Mouse (Mus musculus) frontal cortex, postnatal 14 days (tissue): ENCODE measurements around the gene Zkscan1.
"Not testable (repeated sequence)": the region's sequence is repeated elsewhere in the genome, so short reads cannot be mapped to it uniquely, and the experiment has no call there.

ENCODE experiments used
- DNase-seq, 2 experiments: peaks; one replicate each; pipeline ENCODE4 v3.0.0; 2022; ENCODE audit warnings: low spot score in 2 of 2

The Zkscan1 gene

GRCm38 (mm10) chr5:138084996-138085395, at the start of gene Zkscan1:
Gene Zkscan1, plus strand, starts transcription at chr5:138085084.
- DNase-seq: peak; percentile 55 to 62

GRCm38 (mm10) chr5:138052894-138053293, 32.0 kb upstream of the Zkscan1 start, which contains the start of gene Smok3c:
Gene Smok3c, plus strand, starts transcription at chr5:138053194.
- not testable (repeated sequence) for DNase-seq

- no peak for DNase-seq
Measured at GRCm38 (mm10) chr5:138073803-138074202, 11.1 kb upstream of the Zkscan1 start.

GRCm38 (mm10) chr5:138075684-138076083, 9.2 kb upstream of the Zkscan1 start:
- no peak for DNase-seq

DNA sequence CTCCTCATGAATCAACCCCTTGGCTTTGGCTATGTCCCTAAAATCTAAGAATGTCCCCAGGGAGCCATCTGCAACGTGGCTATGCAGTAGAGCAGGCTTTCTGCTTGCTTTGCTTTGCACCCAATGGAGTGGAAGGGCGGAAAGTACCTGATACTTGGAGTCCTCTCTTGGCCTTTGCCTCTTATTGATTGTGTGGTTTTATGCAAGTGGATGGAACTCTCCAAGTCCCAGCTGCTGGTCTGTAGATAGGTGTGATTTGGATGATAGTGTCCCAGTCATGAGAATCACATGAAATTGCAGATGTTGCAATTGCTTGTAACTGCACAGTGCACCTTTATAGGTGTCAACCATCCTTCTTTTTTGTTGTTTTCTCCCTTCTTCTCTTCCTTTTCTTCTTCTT, 8.7 kb upstream of the Zkscan1 start:
- no peak for DNase-seq

- DNase-seq: no peak
Measured at GRCm38 (mm10) chr5:138080456-138080855, 4.4 kb upstream of the Zkscan1 start.

DNA sequence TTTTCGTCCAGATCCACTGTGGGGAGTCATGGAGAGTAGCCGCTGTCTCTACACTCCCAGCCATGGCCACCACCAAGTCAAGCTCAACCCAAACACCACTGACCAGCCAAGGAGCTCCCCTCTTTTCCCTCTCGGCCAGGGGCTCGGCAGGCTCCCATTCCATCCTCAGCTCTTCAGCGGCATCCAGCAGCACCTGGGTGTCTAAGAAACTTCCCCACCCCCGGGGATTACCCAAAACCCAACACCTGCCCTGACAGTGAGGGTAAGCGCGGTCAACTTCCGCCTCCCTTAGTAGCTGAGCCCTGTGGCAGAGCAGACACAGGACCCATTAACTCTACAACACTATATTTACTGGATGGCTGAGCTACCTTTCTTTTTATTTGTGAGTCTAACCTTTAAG, 3.4 kb upstream of the Zkscan1 start:
- no peak for DNase-seq

DNA sequence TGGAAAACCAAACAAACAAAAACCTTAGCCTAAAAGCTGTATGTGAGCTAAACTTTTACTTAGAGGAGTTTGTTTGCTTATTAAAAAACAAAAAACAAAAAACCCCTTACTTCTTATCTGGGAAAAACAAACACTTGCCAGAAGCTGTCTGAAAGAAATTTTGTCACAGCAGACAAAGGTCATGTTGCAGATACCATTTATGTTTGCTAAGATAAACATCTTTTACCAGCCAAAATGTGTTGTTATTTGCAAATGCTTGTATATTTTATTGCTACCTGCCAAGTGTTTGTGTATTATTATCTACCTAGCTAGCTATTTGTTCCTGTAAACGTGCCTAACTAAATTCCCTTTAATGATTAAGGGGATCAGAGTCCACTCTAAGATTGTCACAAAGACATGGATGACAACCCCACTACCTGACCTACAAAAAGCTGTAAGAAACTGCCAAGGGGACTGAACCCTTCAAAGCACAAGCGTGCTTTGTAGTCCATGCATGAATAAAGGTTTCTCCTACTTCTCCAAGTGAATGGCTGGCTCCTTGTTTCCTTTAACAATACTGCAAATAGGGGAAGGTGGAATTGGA, 1.5 kb upstream of the Zkscan1 start:
- no peak for DNase-seq

- DNase-seq: no peak
Measured at GRCm38 (mm10) chr5:138083936-138084335, 948 bp upstream of the Zkscan1 start.

DNA sequence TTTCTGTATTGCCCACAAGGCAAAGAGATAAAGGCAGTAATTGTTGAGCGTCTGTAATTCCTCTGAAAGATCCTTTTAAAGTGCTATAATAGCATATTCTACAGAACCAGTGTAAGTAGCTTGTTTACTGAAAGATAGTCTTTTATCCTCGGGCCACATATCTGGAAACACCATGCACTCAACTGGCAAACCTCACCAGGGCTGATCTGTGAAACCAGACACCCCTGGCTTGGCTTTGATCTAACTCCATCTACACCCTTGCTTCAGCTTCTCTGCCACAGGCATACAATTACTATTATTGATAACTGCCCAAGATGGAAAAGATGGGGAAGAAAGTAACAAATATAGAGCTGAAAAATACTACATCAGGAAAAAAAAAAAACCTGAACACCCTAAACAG, 377 bp upstream of the Zkscan1 start:
- DNase-seq: no peak

DNA sequence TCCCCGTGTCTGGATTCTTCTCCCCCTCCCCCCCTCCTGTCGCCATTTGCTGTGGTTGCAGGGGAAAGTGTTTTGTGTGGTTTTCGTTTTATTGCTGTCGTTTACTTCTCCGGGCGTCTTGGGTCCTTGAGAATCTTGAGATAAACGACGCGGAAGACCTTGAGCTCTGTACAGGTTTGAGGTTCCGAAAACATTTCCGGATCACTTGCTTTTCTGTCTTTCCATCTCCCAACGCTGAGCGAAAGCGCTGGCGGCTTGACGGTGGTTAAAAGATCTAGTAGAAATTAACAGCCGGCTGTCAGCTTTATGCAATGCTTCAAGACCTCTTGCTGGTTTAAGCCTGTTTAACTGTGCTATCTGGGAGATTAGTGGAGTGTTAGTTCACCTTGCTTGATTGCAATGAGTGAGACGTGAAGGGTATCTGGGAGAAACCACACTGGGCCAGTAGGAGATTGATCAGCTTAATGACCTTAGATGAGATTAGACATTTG, 582 bp downstream of the Zkscan1 start:
- DNase-seq: no peak

DNA sequence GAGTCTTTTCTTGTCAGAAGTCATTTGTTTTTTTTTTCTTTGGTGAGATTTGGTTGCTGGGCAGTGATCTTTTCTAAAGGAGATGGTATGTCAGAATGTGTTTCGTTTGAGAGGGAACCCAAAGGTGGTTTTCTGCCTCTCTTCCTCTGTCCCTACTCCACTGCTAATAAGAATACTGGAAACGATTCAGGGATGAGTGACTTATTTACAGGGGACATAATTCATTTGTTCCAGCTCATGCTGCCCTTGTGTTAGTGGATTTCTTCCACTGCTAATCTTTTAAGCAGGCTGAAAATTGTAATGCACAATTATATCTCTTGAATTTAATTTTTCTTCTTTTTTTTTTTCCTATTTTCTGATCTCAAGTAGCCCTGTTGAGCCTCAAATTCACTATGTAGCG, 2.0 kb downstream of the Zkscan1 start:
- no peak for DNase-seq

DNA sequence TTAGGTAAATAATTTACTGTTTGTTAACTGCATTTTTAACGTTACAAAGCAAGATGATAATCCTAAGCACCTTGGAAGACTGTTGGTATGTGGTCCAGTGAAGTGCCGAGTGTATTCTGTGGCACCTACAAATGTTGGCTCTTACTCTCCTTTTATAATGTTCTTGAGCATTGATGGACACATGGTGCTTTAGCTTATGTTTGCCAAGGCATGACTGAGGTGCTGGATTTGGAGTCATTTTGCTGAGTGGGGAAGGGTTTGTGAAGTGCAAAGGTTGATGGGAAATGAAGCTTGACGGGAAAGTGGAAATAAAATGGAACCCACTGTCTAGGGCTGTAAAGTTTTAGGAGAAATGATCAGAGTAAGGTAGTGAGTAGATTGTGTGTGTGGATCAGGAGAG, 3.5 kb downstream of the Zkscan1 start:
- DNase-seq: no peak

DNA sequence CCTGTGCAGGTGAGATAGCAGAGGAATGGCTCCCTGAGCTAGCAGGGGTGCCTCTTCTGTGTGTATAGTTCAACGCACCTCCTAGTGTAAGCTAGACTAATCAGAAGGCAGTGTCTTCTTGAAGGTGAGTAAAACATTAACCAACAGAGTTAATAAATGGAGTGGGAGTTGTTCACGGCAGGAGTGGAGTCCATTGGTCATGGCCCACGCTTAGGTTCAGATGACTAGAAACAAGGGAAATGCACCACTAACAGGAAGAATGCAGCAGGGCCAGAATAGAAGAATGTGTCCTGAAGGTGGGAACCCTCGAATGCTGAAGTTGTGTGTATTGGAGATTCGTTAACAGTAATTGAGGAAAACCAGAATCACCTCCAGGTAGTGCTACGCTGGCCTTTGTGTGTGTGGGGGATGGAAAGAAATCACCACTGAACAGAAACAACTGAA, 4.2 kb downstream of the Zkscan1 start:
- DNase-seq: no peak

GRCm38 (mm10) chr5:138090271-138090670, 5.4 kb downstream of the Zkscan1 start:
- no peak for DNase-seq

GRCm38 (mm10) chr5:138090737-138091136, 5.9 kb downstream of the Zkscan1 start:
- no peak for DNase-seq

- DNase-seq: no peak
Measured at GRCm38 (mm10) chr5:138092771-138093170, 7.9 kb downstream of the Zkscan1 start.

DNA sequence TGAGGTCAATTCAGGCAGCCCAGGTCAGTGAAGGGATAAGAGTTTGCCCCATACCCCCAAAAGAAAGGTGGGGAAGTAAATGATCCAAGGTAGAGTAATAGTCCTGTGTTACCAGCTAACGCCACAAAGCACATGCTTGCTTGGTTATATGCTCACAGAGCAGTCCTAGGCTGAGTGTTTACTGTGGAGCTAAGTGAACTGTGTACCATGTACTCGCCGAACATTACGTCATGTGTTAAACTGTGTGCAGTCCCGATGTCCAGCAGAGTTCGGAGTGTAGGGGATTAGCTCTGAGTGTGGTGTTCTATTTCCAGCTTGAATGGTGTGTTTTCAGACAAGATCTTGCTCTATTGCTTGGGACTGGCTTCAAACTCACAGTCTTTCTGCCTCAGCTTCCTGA, 9.6 kb downstream of the Zkscan1 start:
- DNase-seq: no peak

GRCm38 (mm10) chr5:138104976-138105375, 20.1 kb downstream of the Zkscan1 start:
- no peak for DNase-seq

GRCm38 (mm10) chr5:138107130-138107529, 22.2 kb downstream of the Zkscan1 start:
- DNase-seq: no peak

DNA sequence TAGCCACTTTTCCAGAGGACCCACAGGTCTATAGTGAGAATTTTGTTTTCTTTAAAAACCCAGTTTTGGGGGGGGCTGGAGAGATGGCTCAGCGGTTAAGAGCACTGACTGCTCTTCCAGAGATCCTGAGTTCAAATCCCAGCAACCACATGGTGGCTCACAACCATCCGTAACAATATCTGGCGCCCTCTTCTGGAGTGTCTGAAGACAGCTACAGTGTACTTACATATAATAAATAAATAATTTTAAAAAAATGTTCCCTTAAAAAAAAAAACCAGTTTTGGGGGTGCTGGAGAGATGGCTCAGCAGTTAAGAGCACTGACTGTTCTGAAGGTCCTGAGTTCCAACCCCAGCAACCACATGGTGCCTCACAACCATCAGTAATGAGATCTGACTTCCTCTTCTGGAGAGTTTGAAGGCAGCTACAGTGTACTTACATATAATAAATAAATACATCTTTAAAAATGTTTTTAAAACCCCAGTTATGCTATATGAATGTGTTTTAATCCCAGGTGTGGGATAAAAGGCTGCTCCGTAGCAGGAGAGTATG, 25.0 kb downstream of the Zkscan1 start:
- not testable (repeated sequence) for DNase-seq

- DNase-seq: peak; percentile 77 to 80
Measured at GRCm38 (mm10) chr5:138116255-138117198, 31.6 kb downstream of the Zkscan1 start, which contains the start of gene Zscan21. Gene Zscan21, plus strand, starts transcription at chr5:138116903.
